Mouse (Mus musculus) spleen, postnatal 14 days (tissue): ENCODE measurements around the gene D930048N14Rik.
A peak's percentile ranks its signal among the peaks of the same experiment; 100 is the strongest.

ENCODE experiments used
- DNase-seq, 2 experiments: peaks; one replicate each; pipeline ENCODE4 v3.0.0; 2021 to 2022; ENCODE audit warnings: low spot score in 2 of 2

The D930048N14Rik gene

GRCm38 (mm10) chr11:51702831-51703230 is 52.1 kb downstream of the D930048N14Rik start:
- DNase-seq: no peak

DNA sequence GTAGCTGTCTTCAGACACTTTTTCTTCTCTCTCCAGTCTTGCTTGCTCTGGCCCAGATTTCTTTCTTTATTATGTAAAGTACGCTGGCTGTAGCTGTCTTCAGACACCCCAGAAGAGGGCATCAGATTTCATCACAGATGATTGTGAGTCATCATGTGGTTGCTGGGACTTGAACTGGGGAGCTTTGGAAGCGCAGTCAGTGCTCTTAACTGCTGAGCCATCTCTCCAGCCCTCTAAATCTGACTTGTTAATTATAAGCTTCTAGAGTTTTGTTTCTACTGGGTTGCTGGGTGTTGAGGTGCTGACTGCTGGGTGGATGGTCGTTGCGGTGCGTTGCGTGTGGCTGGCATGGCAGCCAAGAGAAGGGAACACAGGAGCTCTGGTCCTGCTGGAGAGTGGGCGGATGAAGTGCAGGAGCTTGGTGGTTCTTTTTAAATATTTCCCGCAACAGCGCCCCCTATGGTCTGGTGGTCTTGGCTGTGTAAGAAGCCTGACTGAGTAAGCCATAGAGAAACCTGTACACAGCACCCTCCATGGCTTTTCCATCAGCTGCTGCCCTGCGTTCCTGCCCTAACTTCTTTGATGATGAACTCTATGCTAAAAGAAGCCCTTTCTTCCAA is 52.7 kb downstream of the D930048N14Rik start:
- peak in 1 of 2 experiments; percentile 38 for DNase-seq

DNA sequence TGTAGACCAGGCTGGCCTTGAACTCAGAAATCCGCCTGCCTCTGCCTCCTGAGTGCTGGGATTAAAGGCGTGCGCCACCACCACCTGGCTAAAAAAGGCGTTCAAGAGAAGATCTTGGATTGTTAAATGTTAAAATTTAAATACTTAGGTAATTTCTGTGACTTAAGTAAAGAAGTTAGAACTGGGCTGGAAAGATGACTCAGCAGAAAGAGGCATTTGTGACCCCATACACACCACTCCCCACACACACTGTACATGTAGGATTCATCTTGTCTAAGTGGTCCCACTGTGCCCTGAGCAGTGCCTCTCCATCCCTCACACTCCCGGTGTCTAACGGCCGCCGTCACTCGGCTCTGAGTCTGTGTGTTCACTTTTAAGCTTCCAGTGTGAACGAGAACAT is 55.7 kb downstream of the D930048N14Rik start:
- no peak for DNase-seq

DNA sequence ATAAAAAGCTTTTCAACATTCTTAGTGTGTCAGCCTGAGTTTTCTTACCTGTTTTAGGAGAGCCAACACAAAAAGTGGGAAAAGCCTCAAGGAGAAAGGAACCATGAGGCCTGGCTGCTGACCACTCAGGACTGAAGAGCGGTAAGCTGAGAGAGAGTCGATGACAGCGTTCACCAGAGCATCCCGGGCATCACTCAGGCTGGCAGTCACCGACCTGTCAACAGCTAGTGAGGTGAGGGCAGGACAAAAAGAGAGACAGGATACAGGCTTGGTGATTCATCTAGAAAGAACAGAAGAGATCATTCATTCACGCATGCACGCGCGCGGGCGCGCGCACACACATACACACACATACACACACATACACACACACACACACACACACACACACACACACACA is 56.3 kb downstream of the D930048N14Rik start:
- DNase-seq: no peak
